Mouse (Mus musculus): ENCODE results near the gene Tef. TPM values are rescaled to one million over a fixed set of nuclear protein-coding genes. Genes with fewer than 3 reads are reported as not detected.

The Tef gene
- total and polyA plus RNA-seq, 3 experiments = 12.3 to 21.7 TPM; not detected in 1

GRCm38 (mm10) chr15:81769037-81769436 is 33.2 kb upstream of the Tef start:
- peaks cover 2 to 18% of the 10 kb centered on the region in 2 experiments; a peak in 3 of 4 replicates for H3K36me3 ChIP-seq (ENCODE audit: control insufficient read depth in 1 of 2, insufficient read depth in 2 of 2, low read length in 2 of 2)
- H3K9ac ChIP-seq (ENCODE audit: control insufficient read depth, low read depth, low read length, poor library complexity, severe bottlenecking) = no peak overlapping the region
- peak; percentile 28 for DNase-seq (ENCODE audit: low read depth, low spot score)
- no peak overlapping the region for H3K4me3 ChIP-seq (ENCODE audit: control insufficient read depth in 1 of 2, insufficient read depth in 1 of 2, low read depth in 2 of 2, low read length in 2 of 2)
- H3K27me3 ChIP-seq (ENCODE audit: control insufficient read depth in 1 of 2, insufficient read depth in 2 of 2, low read length in 2 of 2) = no peaks in the 10 kb centered on the region
- H3K79me2 ChIP-seq (ENCODE audit: control insufficient read depth, insufficient read depth, low read length, poor library complexity) = no peaks in the 10 kb centered on the region
- no peak overlapping the region for H3K27ac ChIP-seq (ENCODE audit: control insufficient read depth, low read depth, low read length)
- H3K9me3 ChIP-seq (replicated peaks; ENCODE audit: insufficient read depth, low read length) = no peaks in the 10 kb centered on the region
- no peak for TF ChIP-seq ZKSCAN1 (IDR thresholded peaks at IDR 0.05; ENCODE audit: low read depth, low read length)
- TF ChIP-seq CHD2 (IDR thresholded peaks at IDR 0.05; ENCODE audit: low read length) = no peak
- TF ChIP-seq MAX (IDR thresholded peaks at IDR 0.05; ENCODE audit: low read length) = no peak
- TF ChIP-seq ETS1 (IDR thresholded peaks at IDR 0.05; ENCODE audit: low read depth, low read length) = no peak
- TF ChIP-seq CTCF (IDR thresholded peaks at IDR 0.05 in 2 of 3, conservative IDR thresholded peaks at IDR 0.05 in 1 of 3; ENCODE audit: control insufficient read depth in 1 of 3, insufficient read depth in 1 of 3, low read depth in 2 of 3, low read length in 3 of 3, poor library complexity in 1 of 3, severe bottlenecking in 1 of 3) = no peak
- TF ChIP-seq TAL1 (IDR thresholded peaks at IDR 0.05; ENCODE audit: low read length) = no peak
- TF ChIP-seq SIN3A (IDR thresholded peaks at IDR 0.05; ENCODE audit: low read length) = no peak
- no peak for TF ChIP-seq SMC3 (IDR thresholded peaks at IDR 0.05; ENCODE audit: low read depth, low read length)
- no peak for TF ChIP-seq GATA1 (IDR thresholded peaks at IDR 0.05; ENCODE audit: low read depth, low read length)
- no peak for TF ChIP-seq MAFK (IDR thresholded peaks at IDR 0.05; ENCODE audit: borderline replicate concordance, low read depth, low read length)
- no peak for TF ChIP-seq EP300 (IDR thresholded peaks at IDR 0.05; ENCODE audit: low read depth in 1 of 2, low read length in 2 of 2)
- no peak for TF ChIP-seq POLR2AphosphoS5 (IDR thresholded peaks at IDR 0.05; ENCODE audit: borderline replicate concordance, low read depth, low read length)
- no peak for TF ChIP-seq BHLHE40 (IDR thresholded peaks at IDR 0.05; ENCODE audit: borderline replicate concordance, low read depth, low read length)
- TF ChIP-seq MYC (IDR thresholded peaks at IDR 0.05; ENCODE audit: low read depth, low read length) = no peak
- H3K4me1 ChIP-seq (ENCODE audit: control insufficient read depth in 1 of 2, insufficient read depth in 2 of 2, low read length in 2 of 2) = peaks cover 14 to 23% of the 10 kb centered on the region in 2 experiments

GRCm38 (mm10) chr15:81772431-81773120 is 29.6 kb upstream of the Tef start:
- TF ChIP-seq JUND (IDR thresholded peaks at IDR 0.05; ENCODE audit: low read depth, low read length) = no peak
- TF ChIP-seq E2F4 (IDR thresholded peaks at IDR 0.05; ENCODE audit: borderline replicate concordance, low read depth, low read length) = no peak
- no peak for TF ChIP-seq ZNF384 (IDR thresholded peaks at IDR 0.05; ENCODE audit: low read depth, low read length)
- no peak for TF ChIP-seq RAD21 (IDR thresholded peaks at IDR 0.05; ENCODE audit: low read depth, low read length)
- no peak for TF ChIP-seq EP300 (IDR thresholded peaks at IDR 0.05; ENCODE audit: low read depth in 1 of 2, low read length in 2 of 2)
- TF ChIP-seq GATA1 (IDR thresholded peaks at IDR 0.05; ENCODE audit: low read depth, low read length) = no peak
- TF ChIP-seq CHD1 (IDR thresholded peaks at IDR 0.05; ENCODE audit: low read depth, low read length) = no peak
- no peak for TF ChIP-seq NELFE (IDR thresholded peaks at IDR 0.05; ENCODE audit: low read depth, low read length)
- TF ChIP-seq GABPA (IDR thresholded peaks at IDR 0.05; ENCODE audit: low read depth, low read length) = no peak
- no peak for TF ChIP-seq USF1 (IDR thresholded peaks at IDR 0.05; ENCODE audit: low read depth, low read length)
- no peak for TF ChIP-seq UBTF (IDR thresholded peaks at IDR 0.05; ENCODE audit: borderline replicate concordance, insufficient read depth, low read depth, low read length)
- no peak for TF ChIP-seq POLR2AphosphoS2 (IDR thresholded peaks at IDR 0.05; ENCODE audit: low read length)
- TF ChIP-seq USF2 (IDR thresholded peaks at IDR 0.05; ENCODE audit: borderline replicate concordance in 1 of 2, insufficient read depth in 1 of 2, low read depth in 1 of 2, low read length in 2 of 2) = no peak
- no peak for TF ChIP-seq ELF1 (IDR thresholded peaks at IDR 0.05; ENCODE audit: low read depth, low read length)
- no peak for TF ChIP-seq ZKSCAN1 (IDR thresholded peaks at IDR 0.05; ENCODE audit: low read depth, low read length)
- no peak for TF ChIP-seq POLR2AphosphoS5 (IDR thresholded peaks at IDR 0.05; ENCODE audit: borderline replicate concordance, low read depth, low read length)
- no peak for TF ChIP-seq MEF2A (IDR thresholded peaks at IDR 0.05; ENCODE audit: extremely low read depth, insufficient replicate concordance, low read depth, low read length, poor library complexity, severe bottlenecking)
- TF ChIP-seq SMC3 (IDR thresholded peaks at IDR 0.05; ENCODE audit: low read depth, low read length) = no peak
- Histone ChIP-seq H3K27ac (ENCODE audit: control insufficient read depth, low read depth, low read length) (no peak overlapping the region), H3K27me3 (ENCODE audit: control insufficient read depth in 1 of 2, insufficient read depth in 2 of 2, low read length in 2 of 2) (no peaks in the 10 kb centered on the region), H3K4me3 (ENCODE audit: control insufficient read depth in 1 of 2, insufficient read depth in 1 of 2, low read depth in 2 of 2, low read length in 2 of 2) (no peak overlapping the region), H3K9ac (ENCODE audit: control insufficient read depth, low read depth, low read length, poor library complexity, severe bottlenecking) (no peak overlapping the region), H3K36me3 (ENCODE audit: control insufficient read depth in 1 of 2, insufficient read depth in 2 of 2, low read length in 2 of 2) (peaks cover 0 to 2% of the 10 kb centered on the region in 2 experiments; a peak in 1 of 4 replicates), H3K9me3 (replicated peaks; ENCODE audit: insufficient read depth, low read length) (no peaks in the 10 kb centered on the region), H3K79me2 (ENCODE audit: control insufficient read depth, insufficient read depth, low read length, poor library complexity) (no peaks in the 10 kb centered on the region), H3K4me1 (ENCODE audit: control insufficient read depth in 1 of 2, insufficient read depth in 2 of 2, low read length in 2 of 2) (peaks cover 0 to 9% of the 10 kb centered on the region in 2 experiments; a peak in 2 of 4 replicates)
- DNase-seq (ENCODE audit: low read depth, low spot score) = no peak

All from MEL (cell line).